Mouse (Mus musculus) liver, postnatal 0 days (tissue): Measurements from ENCODE around the gene Capg. TPM values are rescaled to one million over a fixed set of nuclear protein-coding genes. Genes with fewer than 3 reads are reported as not detected.

Experiments used
- ATAC-seq: fragments of 200-750 bp; cut with Nextera tagmentation; 2 replicates; pipeline ENCODE4 v1.8.0; 2017; ENCODE audit warnings: mild to moderate bottlenecking, moderate library complexity
- DNase-seq: peaks from one replicate; pipeline ENCODE4 v3.0.0-alpha.2; 2016
- H3K27ac ChIP-seq: fragments of 300-500 bp; sonication (generic); 2 replicates; pipeline ENCODE4 v1.5.1; 2014; ENCODE audit warnings: antibody characterized with exemption, moderate library complexity, mild to moderate bottlenecking, low read depth
- H3K27me3 ChIP-seq: fragments of 300-500 bp; sonication (generic); 2 replicates; pipeline ENCODE4 v1.6.1; 2014; ENCODE audit warnings: low read length, control low read depth, mixed read lengths; ENCODE audit not compliant: insufficient read depth
- H3K36me3 ChIP-seq: fragments of 300-500 bp; sonication (generic); replicated peaks from 2 replicates; pipeline ENCODE4 v1.6.1; 2014; ENCODE audit warnings: mild to moderate bottlenecking, control low read depth, low read length, moderate library complexity, mixed read lengths; ENCODE audit not compliant: insufficient read depth
- H3K4me1 ChIP-seq: fragments of 300-500 bp; sonication (generic); 2 replicates; pipeline ENCODE4 v1.6.1; 2014; ENCODE audit warnings: antibody characterized with exemption, mild to moderate bottlenecking, control low read depth; ENCODE audit not compliant: insufficient read depth
- H3K4me2 ChIP-seq: fragments of 300-500 bp; sonication (generic); 2 replicates; pipeline ENCODE4 v1.6.1; 2014; ENCODE audit warnings: low read depth, mild to moderate bottlenecking, low read length, moderate library complexity, mixed read lengths
- H3K4me3 ChIP-seq: fragments of 300-500 bp; sonication (generic); 2 replicates; pipeline ENCODE4 v1.5.1; 2014; ENCODE audit warnings: low read depth, low read length
- H3K9ac ChIP-seq: fragments of 300-500 bp; sonication (generic); replicated peaks from 2 replicates; pipeline ENCODE4 v1.6.1; 2014; ENCODE audit warnings: mild to moderate bottlenecking, moderate library complexity
- H3K9me3 ChIP-seq: fragments of 300-500 bp; sonication (generic); 2 replicates; pipeline ENCODE4 v1.6.1; 2016; ENCODE audit warnings: mild to moderate bottlenecking, control low read depth, low read length, mixed read lengths
- CTCF ChIP-seq: sonication (generic); IDR thresholded peaks from 2 replicates; pipeline ENCODE4 v1.5.1; 2016; ENCODE audit warnings: antibody characterized with exemption, low read depth
- EP300 ChIP-seq: IDR thresholded peaks from 2 replicates; pipeline ENCODE4 v1.6.1; 2016; ENCODE audit warnings: antibody characterized with exemption, low read depth, mild to moderate bottlenecking
- WGBS: fragments of 180-500 bp; shearing (Covaris S2); extraction: QIAGEN DNeasy Blood & Tissue Kit; methylation state at CpG from one replicate; pipeline ENCODE4 v1.1.7; 2014; ENCODE audit not compliant: insufficient replicate concordance; 5-methylcytosine and 5-hydroxymethylcytosine counted together
- polyA plus RNA-seq: library from polyadenylated mRNA; unstranded; fragments of >200 nt; fragmentation: Nextera tagmentation; extraction: Ambion mirVana; gene quantifications from 2 replicates; pipeline ENCODE4 v1.2.1, GENCODE M21; 2015

Capg gene
- polyA plus RNA-seq, 1 experiment from 2014 or later: 22.8 TPM

DNA sequence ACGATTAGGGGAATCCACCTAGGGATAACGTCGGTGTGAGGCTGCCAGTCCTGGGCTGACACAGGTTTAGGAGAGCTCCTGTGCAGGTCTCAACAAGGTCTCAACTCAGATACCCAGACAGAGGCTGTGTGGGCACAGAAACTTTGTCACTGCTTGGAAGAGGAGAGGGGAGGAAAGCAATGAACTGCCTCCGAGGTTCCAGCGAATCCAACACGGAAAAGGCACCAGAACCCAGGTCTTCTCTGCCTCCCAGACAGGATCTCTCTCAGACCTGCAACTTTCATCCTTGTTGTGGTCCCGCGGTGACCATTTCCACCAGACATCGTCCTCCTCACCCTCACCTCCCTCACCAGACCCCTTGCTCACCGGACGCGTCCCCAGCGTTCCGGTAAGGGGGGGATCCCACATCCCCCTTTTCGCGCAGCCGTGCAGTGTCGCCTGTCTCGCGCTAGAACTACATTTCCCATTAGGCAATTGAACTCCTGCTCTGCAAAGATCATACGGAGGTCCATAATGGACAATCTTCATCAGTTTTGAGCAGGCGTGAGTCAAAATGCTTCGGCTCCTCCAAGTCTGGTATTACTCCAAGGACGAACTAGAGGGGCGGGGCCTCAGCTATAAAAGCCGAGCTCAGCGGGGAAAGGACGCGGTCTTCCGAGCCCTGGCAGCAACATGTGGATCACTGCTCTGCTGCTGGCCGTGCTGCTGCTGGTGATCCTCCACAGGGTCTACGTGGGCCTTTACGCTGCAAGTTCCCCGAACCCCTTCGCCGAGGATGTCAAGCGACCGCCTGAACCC, 54.0 kb downstream of the Capg start, which contains the start of the genes Elmod3 and Retsat:
TSS of gene Elmod3 (minus strand) at position 458 of the 798 bp plus-strand sequence.
TSS of gene Retsat (plus strand) at position 520 of the 798 bp plus-strand sequence.
- Histone ChIP-seq H3K4me1 (peaks cover 20% of the 10 kb centered on the region), H3K27me3 (no peaks in the 10 kb centered on the region), H3K9me3 (no peaks in the 10 kb centered on the region), H3K4me2 (peak within 1 kb of the TSS; percentile 83), H3K4me3 (peak within 1 kb of the TSS; percentile 75), H3K36me3 (peaks cover 5% of the 10 kb centered on the region; the same call in 1 of the 2 replicates), H3K27ac (peak within 1 kb of the TSS; percentile 88), H3K9ac (peak within 1 kb of the TSS; percentile 68)
- peak; percentile 89 for DNase-seq
- under 1% methylated on average over 38 of the region's 38 CpGs for WGBS
- ATAC-seq: peak; percentile 90
- TF ChIP-seq CTCF: no peak
- TF ChIP-seq EP300: peak; percentile 69; the same call in 1 of the 2 replicates

DNA sequence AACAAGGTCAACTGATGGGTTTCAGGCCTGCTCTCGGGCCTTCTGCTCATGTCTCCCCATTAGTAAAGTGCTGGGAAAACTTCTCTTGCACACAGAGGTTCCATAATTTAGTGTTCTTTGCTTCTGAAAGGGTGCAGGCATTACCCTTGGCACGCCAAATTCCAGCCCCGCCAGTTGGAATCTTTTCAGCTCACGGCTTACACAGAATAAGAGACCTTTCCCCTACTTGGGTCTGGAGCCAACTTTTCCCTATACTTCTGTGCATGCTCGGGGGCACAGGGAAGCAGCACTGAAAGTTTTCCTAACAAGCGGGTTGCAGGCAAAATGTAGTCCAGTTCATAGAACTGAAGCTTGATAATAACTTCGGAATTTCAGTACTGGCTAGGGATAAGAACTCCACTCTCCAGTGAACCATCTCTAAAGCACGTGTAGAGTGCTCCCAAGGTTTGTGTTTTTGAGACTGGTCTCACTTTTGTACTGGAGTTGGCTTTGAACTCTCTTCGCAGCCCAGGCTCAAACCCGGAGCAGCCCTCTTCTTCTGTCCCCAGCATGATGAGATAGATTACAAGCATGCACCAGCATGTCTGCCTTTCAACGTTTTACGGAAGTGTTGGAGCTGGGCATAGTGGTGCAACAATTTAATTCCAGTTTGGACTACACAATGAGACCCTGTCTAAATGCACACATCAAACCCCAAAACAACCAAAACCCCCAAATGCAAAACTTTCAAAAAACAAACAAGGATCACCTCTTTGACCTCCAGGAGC, 54.8 kb downstream of the Capg start:
- no peak for TF ChIP-seq CTCF
- TF ChIP-seq EP300: no peak
- H3K9ac ChIP-seq: peak overlapping the region; percentile 68
- ATAC-seq: peak; percentile 49
- H3K36me3 ChIP-seq: peaks cover 6% of the 10 kb centered on the region; the same call in 1 of the 2 replicates
- 28% methylated on average over 12 of the region's 12 CpGs for WGBS
- no peaks in the 10 kb centered on the region for H3K9me3 ChIP-seq
- H3K27me3 ChIP-seq: no peaks in the 10 kb centered on the region
- peak overlapping the region; percentile 88 for H3K27ac ChIP-seq
- H3K4me1 ChIP-seq: peaks cover 20% of the 10 kb centered on the region
- DNase-seq: peak; percentile 43
- peak overlapping the region; percentile 83 for H3K4me2 ChIP-seq
- H3K4me3 ChIP-seq: peak overlapping the region; percentile 75

DNA sequence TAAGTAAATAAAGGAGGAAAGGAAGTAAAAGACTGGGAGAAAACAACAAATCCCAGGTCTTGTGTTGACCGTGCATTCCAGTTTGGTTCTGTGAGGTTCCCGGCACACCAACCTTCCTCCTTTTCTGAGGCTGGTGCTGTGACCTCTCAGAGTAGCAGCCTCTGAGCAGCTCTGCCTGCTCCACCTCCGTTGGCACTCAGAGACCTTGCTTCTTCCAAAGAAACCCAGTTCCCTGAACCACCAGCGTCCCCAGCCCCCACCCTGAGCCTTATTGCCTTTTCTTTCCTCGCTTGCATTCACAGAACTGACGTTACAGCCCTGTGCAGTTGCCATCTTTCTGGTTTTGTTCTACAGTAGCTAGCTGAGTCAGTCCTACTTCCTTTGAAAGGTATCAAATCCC, 56.0 kb downstream of the Capg start:
- H3K4me3 ChIP-seq: no peak overlapping the region
- H3K27ac ChIP-seq: no peak overlapping the region
- WGBS: 80% methylated on average over 6 of the region's 6 CpGs
- DNase-seq (no peak), ATAC-seq (no peak)
- no peak overlapping the region for H3K4me2 ChIP-seq
- peaks cover 17% of the 10 kb centered on the region for H3K36me3 ChIP-seq
- no peaks in the 10 kb centered on the region for H3K9me3 ChIP-seq
- no peak overlapping the region for H3K9ac ChIP-seq
- TF ChIP-seq EP300: no peak
- TF ChIP-seq CTCF: no peak
- no peaks in the 10 kb centered on the region for H3K27me3 ChIP-seq
- peaks cover 20% of the 10 kb centered on the region for H3K4me1 ChIP-seq

DNA sequence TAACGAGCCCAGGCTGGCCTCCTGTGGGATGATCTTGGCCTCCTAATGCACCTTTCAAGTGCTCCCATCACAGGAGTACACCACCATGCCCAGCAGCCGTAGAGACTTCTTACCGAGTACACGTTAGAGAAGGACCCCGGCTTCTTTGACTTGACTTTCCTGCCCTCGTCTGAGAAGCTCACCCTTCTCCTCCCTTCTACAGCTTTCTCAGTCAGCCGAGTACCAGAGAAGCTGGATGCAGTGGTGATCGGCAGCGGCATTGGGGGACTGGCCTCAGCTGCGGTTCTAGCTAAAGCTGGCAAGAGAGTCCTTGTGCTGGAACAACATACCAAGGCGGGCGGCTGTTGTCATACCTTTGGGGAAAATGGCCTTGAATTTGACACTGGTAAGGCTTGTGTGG, 56.6 kb downstream of the Capg start:
- WGBS: 81% methylated on average over 12 of the region's 12 CpGs

DNA sequence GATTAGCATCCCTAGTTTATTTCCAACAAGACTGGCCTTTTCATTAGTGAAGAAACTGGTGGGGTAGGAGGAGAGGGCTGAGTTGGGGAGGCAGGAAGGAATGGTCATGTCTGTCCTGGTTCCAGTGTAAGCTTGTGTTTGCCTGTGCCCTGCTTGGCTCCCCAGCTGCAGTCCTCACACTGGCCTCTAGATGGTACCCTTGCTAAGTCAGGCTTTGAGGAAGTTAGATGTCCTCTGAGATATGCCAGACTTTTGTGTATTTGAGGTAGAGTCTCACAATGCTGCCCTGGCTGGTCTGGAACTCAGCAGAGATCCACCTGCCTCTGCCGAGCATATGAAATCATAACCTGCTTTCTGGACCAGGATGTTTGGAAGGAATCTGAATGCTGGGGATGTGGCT, 57.5 kb downstream of the Capg start:
- H3K4me3 ChIP-seq: no peak overlapping the region
- H3K36me3 ChIP-seq: peaks cover 27% of the 10 kb centered on the region
- ATAC-seq (0 out of 2 replicates have a peak, but pooled peaks have one; percentile 18), DNase-seq (peak; percentile 87)
- peaks cover 20% of the 10 kb centered on the region for H3K4me1 ChIP-seq
- 38% methylated on average over 1 of the region's 1 CpGs for WGBS
- no peak overlapping the region for H3K27ac ChIP-seq
- no peak overlapping the region for H3K9ac ChIP-seq
- TF ChIP-seq EP300 (no peak), CTCF (peak; percentile 93)
- no peak overlapping the region for H3K4me2 ChIP-seq
- H3K9me3 ChIP-seq: no peaks in the 10 kb centered on the region
- no peaks in the 10 kb centered on the region for H3K27me3 ChIP-seq

More for the DNA sequence above, 56.6 kb downstream of the Capg start:
- TF ChIP-seq CTCF: no peak
- no peak for TF ChIP-seq EP300
- no peak overlapping the region for H3K4me2 ChIP-seq
- no peak overlapping the region for H3K27ac ChIP-seq
- no peaks in the 10 kb centered on the region for H3K9me3 ChIP-seq
- no peak for ATAC-seq
- H3K36me3 ChIP-seq: peaks cover 18% of the 10 kb centered on the region
- H3K9ac ChIP-seq: no peak overlapping the region
- DNase-seq: no peak
- peaks cover 20% of the 10 kb centered on the region for H3K4me1 ChIP-seq
- no peak overlapping the region for H3K4me3 ChIP-seq
- H3K27me3 ChIP-seq: no peaks in the 10 kb centered on the region

DNA sequence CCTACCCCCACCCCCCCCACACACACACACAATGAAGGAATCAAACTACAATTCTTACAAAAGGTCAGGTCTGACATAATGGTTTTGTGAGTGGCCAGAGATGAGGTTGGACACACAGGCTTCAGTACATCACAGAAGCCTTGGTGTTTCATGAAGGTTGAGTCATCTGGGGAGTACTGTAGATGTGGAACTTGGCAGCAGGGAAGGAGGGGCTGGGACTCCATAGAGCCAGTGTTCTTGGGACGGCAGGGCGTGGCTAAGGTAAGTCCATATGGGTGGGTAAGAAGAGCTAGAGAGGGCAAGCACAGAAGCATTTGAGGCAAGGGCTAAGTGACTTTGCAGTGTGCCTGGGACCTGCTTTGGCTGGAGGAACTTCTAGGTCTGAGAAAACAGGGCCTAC, 59.9 kb downstream of the Capg start:
- peaks cover 37% of the 10 kb centered on the region for H3K36me3 ChIP-seq
- no peaks in the 10 kb centered on the region for H3K9me3 ChIP-seq
- DNase-seq: no peak
- no peak overlapping the region for H3K4me3 ChIP-seq
- no peak overlapping the region for H3K4me2 ChIP-seq
- no peak overlapping the region for H3K9ac ChIP-seq
- H3K4me1 ChIP-seq: peaks cover 4% of the 10 kb centered on the region
- TF ChIP-seq EP300 (no peak), CTCF (no peak)
- no peak for ATAC-seq
- WGBS: 82% methylated on average over 2 of the region's 2 CpGs
- H3K27me3 ChIP-seq: no peaks in the 10 kb centered on the region
- no peak overlapping the region for H3K27ac ChIP-seq
